Mouse (Mus musculus): ENCODE results near the gene Bmp6. TPM values are rescaled to one million over a fixed set of nuclear protein-coding genes. Genes with fewer than 3 reads are reported as not detected.

Gene Bmp6
- polyA plus RNA-seq, 1 experiment from 2014 or later: 2.4 TPM

- Histone ChIP-seq H3K9ac (replicated peaks) (no peak overlapping the region), H3K9me3 (no peaks in the 10 kb centered on the region), H3K27ac (no peak overlapping the region), H3K4me3 (replicated peaks) (no peak overlapping the region), H3K36me3 (peaks cover 72% of the 10 kb centered on the region), H3K4me2 (replicated peaks) (no peak overlapping the region), H3K4me1 (replicated peaks) (0 out of 2 replicates have a peak, but pooled peaks cover 2% of the 10 kb centered on the region), H3K27me3 (no peaks in the 10 kb centered on the region)
- 93% methylated on average over 12 of the region's 12 CpGs for WGBS
- no peak for ATAC-seq
Observed at GRCm38 (mm10) chr13:38501314-38501713, 156.4 kb downstream of the Bmp6 start.

- Histone ChIP-seq H3K9ac (replicated peaks) (no peak overlapping the region), H3K9me3 (no peaks in the 10 kb centered on the region), H3K4me1 (replicated peaks) (0 out of 2 replicates have a peak, but pooled peaks cover 2% of the 10 kb centered on the region), H3K27me3 (no peaks in the 10 kb centered on the region), H3K4me2 (replicated peaks) (no peak overlapping the region), H3K4me3 (replicated peaks) (no peak overlapping the region), H3K36me3 (peaks cover 87% of the 10 kb centered on the region), H3K27ac (no peak overlapping the region)
- WGBS: 89% methylated on average over 14 of the region's 14 CpGs
- no peak for ATAC-seq
Observed at GRCm38 (mm10) chr13:38503137-38503849, 158.4 kb downstream of the Bmp6 start.

- ATAC-seq: no peak
- no peak overlapping the region for H3K4me2 ChIP-seq (replicated peaks)
- 85% methylated on average over 8 of the region's 8 CpGs for WGBS
- H3K36me3 ChIP-seq: peaks cover 73% of the 10 kb centered on the region
- H3K9ac ChIP-seq (replicated peaks): no peak overlapping the region
- H3K4me3 ChIP-seq (replicated peaks): no peak overlapping the region
- H3K4me1 ChIP-seq (replicated peaks): 0 out of 2 replicates have a peak, but pooled peaks cover 2% of the 10 kb centered on the region
- no peak overlapping the region for H3K27ac ChIP-seq
- no peaks in the 10 kb centered on the region for H3K27me3 ChIP-seq
- H3K9me3 ChIP-seq: no peaks in the 10 kb centered on the region
Observed at GRCm38 (mm10) chr13:38506320-38506719, 161.4 kb downstream of the Bmp6 start.

- Histone ChIP-seq H3K27ac (no peak overlapping the region), H3K27me3 (no peaks in the 10 kb centered on the region), H3K4me2 (replicated peaks) (no peak overlapping the region), H3K9me3 (no peaks in the 10 kb centered on the region), H3K4me1 (replicated peaks) (0 out of 2 replicates have a peak, but pooled peaks cover 2% of the 10 kb centered on the region), H3K4me3 (replicated peaks) (no peak overlapping the region), H3K36me3 (peaks cover 70% of the 10 kb centered on the region), H3K9ac (replicated peaks) (no peak overlapping the region)
- 96% methylated on average over 10 of the region's 10 CpGs for WGBS
- no peak for ATAC-seq
Observed at GRCm38 (mm10) chr13:38506936-38507335, 162.0 kb downstream of the Bmp6 start.

- WGBS: 93% methylated on average over 8 of the region's 8 CpGs
- Histone ChIP-seq H3K9me3 (no peaks in the 10 kb centered on the region), H3K4me1 (replicated peaks) (no peaks in the 10 kb centered on the region), H3K36me3 (peaks cover 61% of the 10 kb centered on the region), H3K4me3 (replicated peaks) (no peak overlapping the region), H3K27me3 (no peaks in the 10 kb centered on the region), H3K4me2 (replicated peaks) (no peak overlapping the region), H3K9ac (replicated peaks) (no peak overlapping the region), H3K27ac (no peak overlapping the region)
- no peak for ATAC-seq
Observed at GRCm38 (mm10) chr13:38509681-38510341, 164.9 kb downstream of the Bmp6 start.

- Histone ChIP-seq H3K9ac (replicated peaks) (no peak overlapping the region), H3K36me3 (peaks cover 52% of the 10 kb centered on the region), H3K27ac (no peak overlapping the region), H3K4me2 (replicated peaks) (no peak overlapping the region), H3K4me1 (replicated peaks) (no peaks in the 10 kb centered on the region), H3K27me3 (no peaks in the 10 kb centered on the region), H3K4me3 (replicated peaks) (no peak overlapping the region), H3K9me3 (no peaks in the 10 kb centered on the region)
- ATAC-seq: no peak
- WGBS: 86% methylated on average over 10 of the region's 10 CpGs
Observed at GRCm38 (mm10) chr13:38511979-38512378, 167.1 kb downstream of the Bmp6 start.

GRCm38 (mm10) chr13:38513921-38514320, 169.0 kb downstream of the Bmp6 start:
- Histone ChIP-seq H3K27me3 (no peaks in the 10 kb centered on the region), H3K36me3 (peaks cover 61% of the 10 kb centered on the region), H3K4me1 (replicated peaks) (no peaks in the 10 kb centered on the region), H3K4me2 (replicated peaks) (no peak overlapping the region), H3K9me3 (no peaks in the 10 kb centered on the region), H3K4me3 (replicated peaks) (no peak overlapping the region), H3K9ac (replicated peaks) (no peak overlapping the region), H3K27ac (no peak overlapping the region)
- WGBS: 98% methylated on average over 7 of the region's 7 CpGs
- no peak for ATAC-seq

GRCm38 (mm10) chr13:38515431-38515830, 170.5 kb downstream of the Bmp6 start:
- peaks cover 64% of the 10 kb centered on the region for H3K36me3 ChIP-seq
- no peak for ATAC-seq
- 90% methylated on average over 2 of the region's 2 CpGs for WGBS

GRCm38 (mm10) chr13:38515845-38516244, 170.9 kb downstream of the Bmp6 start:
- H3K4me2 ChIP-seq (replicated peaks): no peak overlapping the region
- no peak overlapping the region for H3K27ac ChIP-seq
- H3K4me1 ChIP-seq (replicated peaks): no peaks in the 10 kb centered on the region
- H3K36me3 ChIP-seq: peaks cover 67% of the 10 kb centered on the region
- H3K4me3 ChIP-seq (replicated peaks): no peak overlapping the region
- 81% methylated on average over 3 of the region's 3 CpGs for WGBS
- no peak for ATAC-seq
- no peak overlapping the region for H3K9ac ChIP-seq (replicated peaks)
- H3K9me3 ChIP-seq: no peaks in the 10 kb centered on the region
- no peaks in the 10 kb centered on the region for H3K27me3 ChIP-seq

More at GRCm38 (mm10) chr13:38515431-38515830, 170.5 kb downstream of the Bmp6 start:
- Histone ChIP-seq H3K27me3 (no peaks in the 10 kb centered on the region), H3K9ac (replicated peaks) (no peak overlapping the region), H3K4me1 (replicated peaks) (no peaks in the 10 kb centered on the region), H3K4me2 (replicated peaks) (no peak overlapping the region), H3K27ac (no peak overlapping the region), H3K9me3 (no peaks in the 10 kb centered on the region), H3K4me3 (replicated peaks) (no peak overlapping the region)

- 91% methylated on average over 11 of the region's 11 CpGs for WGBS
- no peak overlapping the region for H3K4me3 ChIP-seq (replicated peaks)
- H3K36me3 ChIP-seq: peaks cover 73% of the 10 kb centered on the region
- H3K4me2 ChIP-seq (replicated peaks): no peak overlapping the region
- H3K27me3 ChIP-seq: no peaks in the 10 kb centered on the region
- no peaks in the 10 kb centered on the region for H3K4me1 ChIP-seq (replicated peaks)
- H3K9ac ChIP-seq (replicated peaks): no peak overlapping the region
- ATAC-seq: no peak
- H3K9me3 ChIP-seq: no peaks in the 10 kb centered on the region
- H3K27ac ChIP-seq: no peak overlapping the region
Observed at GRCm38 (mm10) chr13:38516582-38516981, 171.7 kb downstream of the Bmp6 start.

GRCm38 (mm10) chr13:38520299-38520698, 175.4 kb downstream of the Bmp6 start:
- ATAC-seq: no peak
- H3K9me3 ChIP-seq: no peaks in the 10 kb centered on the region
- no peak overlapping the region for H3K4me2 ChIP-seq (replicated peaks)
- H3K27me3 ChIP-seq: no peaks in the 10 kb centered on the region
- H3K36me3 ChIP-seq: peaks cover 64% of the 10 kb centered on the region
- H3K4me3 ChIP-seq (replicated peaks): no peak overlapping the region
- whole genome bisulfite sequencing: 94% methylated on average over 11 of the region's 11 CpGs
- 0 out of 2 replicates have a peak, but pooled peaks cover 3% of the 10 kb centered on the region for H3K4me1 ChIP-seq (replicated peaks)
- no peak overlapping the region for H3K9ac ChIP-seq (replicated peaks)
- no peak overlapping the region for H3K27ac ChIP-seq

GRCm38 (mm10) chr13:38522056-38522654, 177.2 kb downstream of the Bmp6 start:
- no peaks in the 10 kb centered on the region for H3K9me3 ChIP-seq
- no peak overlapping the region for H3K4me2 ChIP-seq (replicated peaks)
- 80% methylated on average over 4 of the region's 4 CpGs for WGBS
- no peaks in the 10 kb centered on the region for H3K27me3 ChIP-seq
- H3K27ac ChIP-seq: no peak overlapping the region
- H3K36me3 ChIP-seq: peaks cover 56% of the 10 kb centered on the region
- peaks cover 15% of the 10 kb centered on the region for H3K4me1 ChIP-seq (replicated peaks)
- no peak overlapping the region for H3K4me3 ChIP-seq (replicated peaks)
- H3K9ac ChIP-seq (replicated peaks): no peak overlapping the region
- no peak for ATAC-seq
